Mouse (Mus musculus): ENCODE results near the gene Smap2. TPM values are rescaled to one million over a fixed set of nuclear protein-coding genes. Genes with fewer than 3 reads are reported as not detected.

Gene Smap2
- polyA plus RNA-seq, 1 experiment from 2014 or later = 13.5 TPM

GRCm38 (mm10) chr4:120955586-120955985 is 61.5 kb downstream of the Smap2 start:
- Histone ChIP-seq H3K4me3 (no peak overlapping the region), H3K27ac (no peak overlapping the region), H3K4me1 (peaks cover 8% of the 10 kb centered on the region; the same call in 1 of the 2 replicates), H3K36me3 (no peaks in the 10 kb centered on the region), H3K4me2 (replicated peaks) (no peak overlapping the region), H3K9ac (no peak overlapping the region), H3K9me3 (no peaks in the 10 kb centered on the region), H3K27me3 (no peaks in the 10 kb centered on the region)
- 97% methylated on average over 1 of the region's 1 CpGs for WGBS
- ATAC-seq (ENCODE audit: low FRiP score, low read depth) = no peak

- no peak for ATAC-seq (ENCODE audit: low FRiP score, low read depth)
- Histone ChIP-seq H3K4me1 (peaks cover 18% of the 10 kb centered on the region; the same call in 1 of the 2 replicates), H3K27me3 (no peaks in the 10 kb centered on the region), H3K27ac (no peak overlapping the region), H3K36me3 (no peaks in the 10 kb centered on the region), H3K9ac (no peak overlapping the region), H3K9me3 (no peaks in the 10 kb centered on the region), H3K4me3 (no peak overlapping the region), H3K4me2 (replicated peaks) (no peak overlapping the region)
- 79% methylated on average over 1 of the region's 1 CpGs for WGBS
Measured at GRCm38 (mm10) chr4:120953667-120954066, 63.4 kb downstream of the Smap2 start.

- Histone ChIP-seq H3K4me3 (no peak overlapping the region), H3K27ac (no peak overlapping the region), H3K9ac (no peak overlapping the region), H3K36me3 (no peaks in the 10 kb centered on the region), H3K4me2 (replicated peaks) (no peak overlapping the region), H3K4me1 (peaks cover 18% of the 10 kb centered on the region; the same call in 1 of the 2 replicates), H3K27me3 (no peaks in the 10 kb centered on the region), H3K9me3 (no peaks in the 10 kb centered on the region)
- WGBS = 73% methylated on average over 4 of the region's 4 CpGs
- ATAC-seq (ENCODE audit: low FRiP score, low read depth) = no peak
Measured at GRCm38 (mm10) chr4:120953038-120953437, 64.0 kb downstream of the Smap2 start.

GRCm38 (mm10) chr4:120952163-120952562 is 64.9 kb downstream of the Smap2 start:
- Histone ChIP-seq H3K9me3 (no peaks in the 10 kb centered on the region), H3K4me1 (peaks cover 18% of the 10 kb centered on the region; the same call in 1 of the 2 replicates), H3K9ac (peak overlapping the region; percentile 91), H3K4me3 (peak overlapping the region; percentile 81), H3K27ac (peak overlapping the region; percentile 85; the same call in 1 of the 2 replicates), H3K4me2 (replicated peaks) (peak overlapping the region; percentile 73), H3K36me3 (peaks cover 4% of the 10 kb centered on the region), H3K27me3 (no peaks in the 10 kb centered on the region)
- ATAC-seq (ENCODE audit: low FRiP score, low read depth) = no peak
- 49% methylated on average over 6 of the region's 6 CpGs for WGBS

- H3K27ac ChIP-seq = peak within 1 kb of the TSS; percentile 85
- no peaks in the 10 kb centered on the region for H3K9me3 ChIP-seq
- no peaks in the 10 kb centered on the region for H3K27me3 ChIP-seq
- WGBS = under 1% methylated on average over 45 of the region's 60 CpGs
- peaks cover 18% of the 10 kb centered on the region; the same call in 1 of the 2 replicates for H3K4me1 ChIP-seq
- peaks cover 11% of the 10 kb centered on the region for H3K36me3 ChIP-seq
- peak; percentile 96 for ATAC-seq (ENCODE audit: low FRiP score, low read depth)
- peak within 1 kb of the TSS; percentile 73 for H3K4me2 ChIP-seq (replicated peaks)
- peak within 1 kb of the TSS; percentile 91 for H3K9ac ChIP-seq
- H3K4me3 ChIP-seq = peak within 1 kb of the TSS; percentile 81
Measured at GRCm38 (mm10) chr4:120951428-120951973, 65.5 kb downstream of the Smap2 start, which contains the start of gene Zfp69. TSS of gene Zfp69 (minus strand) at chr4:120951699.

- 5% methylated on average over 20 of the region's 20 CpGs for WGBS
- H3K4me3 ChIP-seq = peak overlapping the region; percentile 81
- H3K9me3 ChIP-seq = no peaks in the 10 kb centered on the region
- no peaks in the 10 kb centered on the region for H3K27me3 ChIP-seq
- H3K4me1 ChIP-seq = peaks cover 18% of the 10 kb centered on the region; the same call in 1 of the 2 replicates
- peak overlapping the region; percentile 91 for H3K9ac ChIP-seq
- H3K4me2 ChIP-seq (replicated peaks) = peak overlapping the region; percentile 73
- H3K36me3 ChIP-seq = peaks cover 12% of the 10 kb centered on the region
- peak; percentile 6; the same call in 1 of the 2 replicates for ATAC-seq (ENCODE audit: low FRiP score, low read depth)
- peak overlapping the region; percentile 85 for H3K27ac ChIP-seq
Measured at GRCm38 (mm10) chr4:120950763-120951427, 66.2 kb downstream of the Smap2 start.

GRCm38 (mm10) chr4:120948938-120949337 is 68.1 kb downstream of the Smap2 start:
- Histone ChIP-seq H3K4me2 (replicated peaks) (no peak overlapping the region), H3K9ac (no peak overlapping the region), H3K27me3 (no peaks in the 10 kb centered on the region), H3K9me3 (no peaks in the 10 kb centered on the region), H3K4me1 (peaks cover 18% of the 10 kb centered on the region; the same call in 1 of the 2 replicates), H3K27ac (no peak overlapping the region), H3K4me3 (no peak overlapping the region), H3K36me3 (peaks cover 12% of the 10 kb centered on the region)
- 53% methylated on average over 3 of the region's 3 CpGs for WGBS
- no peak for ATAC-seq (ENCODE audit: low FRiP score, low read depth)

- Histone ChIP-seq H3K4me1 (no peaks in the 10 kb centered on the region), H3K4me2 (replicated peaks) (no peak overlapping the region), H3K27ac (no peak overlapping the region), H3K27me3 (no peaks in the 10 kb centered on the region), H3K36me3 (peaks cover 25% of the 10 kb centered on the region), H3K4me3 (no peak overlapping the region), H3K9me3 (peaks cover 9% of the 10 kb centered on the region), H3K9ac (no peak overlapping the region)
- ATAC-seq (ENCODE audit: low FRiP score, low read depth) = no peak
- WGBS = 79% methylated on average over 3 of the region's 3 CpGs
Measured at GRCm38 (mm10) chr4:120935006-120935405, 82.0 kb downstream of the Smap2 start.

- WGBS = 96% methylated on average over 18 of the region's 18 CpGs
- Histone ChIP-seq H3K27me3 (no peaks in the 10 kb centered on the region), H3K4me2 (replicated peaks) (no peak overlapping the region), H3K36me3 (peaks cover 25% of the 10 kb centered on the region), H3K27ac (no peak overlapping the region), H3K9ac (no peak overlapping the region), H3K4me3 (no peak overlapping the region), H3K9me3 (peaks cover 9% of the 10 kb centered on the region), H3K4me1 (no peaks in the 10 kb centered on the region)
- no peak for ATAC-seq (ENCODE audit: low FRiP score, low read depth)
Measured at GRCm38 (mm10) chr4:120930736-120931135, 86.3 kb downstream of the Smap2 start.

- H3K9ac ChIP-seq = no peak overlapping the region
- H3K27me3 ChIP-seq = no peaks in the 10 kb centered on the region
- no peak overlapping the region for H3K27ac ChIP-seq
- H3K4me3 ChIP-seq = no peak overlapping the region
- peaks cover 9% of the 10 kb centered on the region for H3K4me1 ChIP-seq
- WGBS = 82% methylated on average over 3 of the region's 3 CpGs
- peaks cover 9% of the 10 kb centered on the region for H3K9me3 ChIP-seq
- no peak for ATAC-seq (ENCODE audit: low FRiP score, low read depth)
- peaks cover 14% of the 10 kb centered on the region for H3K36me3 ChIP-seq
- no peak overlapping the region for H3K4me2 ChIP-seq (replicated peaks)
Measured at GRCm38 (mm10) chr4:120928686-120929085, 88.4 kb downstream of the Smap2 start.

- Histone ChIP-seq H3K27ac (peak overlapping the region; percentile 90), H3K27me3 (no peaks in the 10 kb centered on the region), H3K36me3 (peaks cover 27% of the 10 kb centered on the region), H3K4me1 (peaks cover 9% of the 10 kb centered on the region), H3K4me3 (peak overlapping the region; percentile 65), H3K9ac (peak overlapping the region; percentile 84), H3K9me3 (peaks cover 22% of the 10 kb centered on the region), H3K4me2 (replicated peaks) (peak overlapping the region; percentile 74)
- WGBS = 17% methylated on average over 3 of the region's 3 CpGs
- ATAC-seq (ENCODE audit: low FRiP score, low read depth) = peak; percentile 10; the same call in 1 of the 2 replicates
Measured at GRCm38 (mm10) chr4:120925386-120925785, 91.7 kb downstream of the Smap2 start.

GRCm38 (mm10) chr4:120924554-120925299 is 92.3 kb downstream of the Smap2 start, which contains the start of gene Exo5:
TSS of gene Exo5 (minus strand) at chr4:120925017.
- H3K27ac ChIP-seq = peak within 1 kb of the TSS; percentile 90
- peaks cover 32% of the 10 kb centered on the region for H3K36me3 ChIP-seq
- H3K4me3 ChIP-seq = peak within 1 kb of the TSS; percentile 65
- H3K9ac ChIP-seq = peak within 1 kb of the TSS; percentile 84
- H3K4me2 ChIP-seq (replicated peaks) = peak within 1 kb of the TSS; percentile 74
- 0% methylated on average over 33 of the region's 33 CpGs for WGBS
- H3K4me1 ChIP-seq = peaks cover 9% of the 10 kb centered on the region
- ATAC-seq (ENCODE audit: low FRiP score, low read depth) = peak; percentile 98
- H3K27me3 ChIP-seq = no peaks in the 10 kb centered on the region
- H3K9me3 ChIP-seq = peaks cover 25% of the 10 kb centered on the region

All from limb, embryonic 13.5 days (tissue).